Mouse (Mus musculus) midbrain, embryonic 10.5 days (tissue): Measurements from ENCODE around the gene Rsad1. TPM values are rescaled to one million over a fixed set of nuclear protein-coding genes. Genes with fewer than 3 reads are reported as not detected.

ENCODE experiments used
- DNase-seq: peaks from one replicate; pipeline ENCODE4 v3.0.0-alpha.2; 2017; ENCODE audit warnings: low spot score
- H3K27ac ChIP-seq: fragments of 300-500 bp; sonication (generic); replicated peaks from 2 replicates; pipeline ENCODE4 v1.5.1; 2016; ENCODE audit warnings: mild to moderate bottlenecking
- H3K27me3 ChIP-seq: fragments of 300-500 bp; sonication (generic); 2 replicates; pipeline ENCODE4 v1.6.1; 2016; ENCODE audit warnings: low read depth, mild to moderate bottlenecking; ENCODE audit not compliant: poor library complexity, severe bottlenecking
- H3K36me3 ChIP-seq: fragments of 300-500 bp; sonication (generic); 2 replicates; pipeline ENCODE4 v1.6.1; 2016; ENCODE audit warnings: mild to moderate bottlenecking, moderate library complexity
- H3K4me1 ChIP-seq: fragments of 300-500 bp; sonication (generic); 2 replicates; pipeline ENCODE4 v1.6.1; 2016
- H3K4me3 ChIP-seq: fragments of 300-500 bp; sonication (generic); 2 replicates; pipeline ENCODE4 v1.5.1; 2016; ENCODE audit warnings: mild to moderate bottlenecking, moderate library complexity
- H3K9me3 ChIP-seq: fragments of 300-500 bp; sonication (generic); replicated peaks from 2 replicates; pipeline ENCODE4 v1.6.1; 2016; ENCODE audit warnings: mild to moderate bottlenecking
- WGBS: fragments of 180-500 bp; shearing (Covaris S2); methylation state at CpG from one replicate; pipeline ENCODE4 v1.1.7; 2016; 5-methylcytosine and 5-hydroxymethylcytosine counted together
- polyA plus RNA-seq: library from polyadenylated mRNA; unstranded; fragments of >200 nt; fragmentation: Nextera tagmentation; extraction: Ambion mirVana; gene quantifications from 2 replicates; pipeline ENCODE4 v1.2.1, GENCODE M21; 2016

Rsad1 gene
- 4.6 and 5.1 TPM in 2 replicates for polyA plus RNA-seq

DNA sequence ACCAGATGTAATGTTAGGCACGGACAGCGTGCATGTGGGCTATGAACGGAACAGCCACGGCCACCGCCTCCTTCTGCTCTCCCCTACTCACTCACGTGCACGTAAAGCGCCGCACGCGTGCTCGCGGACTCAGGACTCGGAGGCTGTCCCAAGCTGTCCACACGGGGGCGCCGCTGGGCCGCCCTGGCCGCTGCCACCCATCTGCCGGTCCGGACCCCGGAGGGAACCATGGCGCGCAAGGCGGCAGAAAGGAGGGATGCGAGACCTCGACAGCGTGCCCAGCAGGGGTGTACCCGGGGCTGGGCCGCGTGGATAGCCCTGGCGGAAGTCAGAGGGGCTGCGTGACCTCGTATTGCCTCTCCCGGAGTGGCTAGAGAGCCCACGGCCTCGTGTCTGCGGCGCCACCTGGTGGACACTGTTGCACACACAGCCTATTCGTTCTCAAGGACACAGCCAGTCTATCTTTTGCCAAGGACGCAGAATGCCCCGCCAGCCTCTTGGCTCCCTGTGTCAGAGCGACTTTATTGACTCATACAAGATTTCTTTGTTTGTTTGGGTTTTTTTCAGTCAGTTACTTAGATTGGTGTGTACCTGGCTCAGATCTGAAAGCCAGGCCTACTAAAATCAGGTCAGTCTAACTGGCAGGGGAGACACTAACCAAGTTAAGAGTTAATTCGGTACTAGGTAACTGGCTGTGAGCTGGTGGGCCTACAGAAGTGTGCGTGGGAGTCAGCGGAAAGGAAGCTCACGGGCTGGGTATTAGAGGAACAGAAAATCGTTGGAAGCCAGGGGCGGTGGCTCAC, at the start of gene Rsad1:
TSS of gene Rsad1 (minus strand) at position 368 of the 803 bp plus-strand sequence.
- no peaks in the 10 kb centered on the region for H3K36me3 ChIP-seq
- WGBS = 5% methylated on average over 49 of the region's 49 CpGs
- H3K9me3 ChIP-seq = no peaks in the 10 kb centered on the region; the same call in 1 of the 2 replicates
- H3K27ac ChIP-seq = peak within 1 kb of the TSS; percentile 94
- no peaks in the 10 kb centered on the region for H3K27me3 ChIP-seq
- DNase-seq = peak; percentile 90
- H3K4me3 ChIP-seq = peak within 1 kb of the TSS; percentile 69
- peaks cover 25% of the 10 kb centered on the region for H3K4me1 ChIP-seq

DNA sequence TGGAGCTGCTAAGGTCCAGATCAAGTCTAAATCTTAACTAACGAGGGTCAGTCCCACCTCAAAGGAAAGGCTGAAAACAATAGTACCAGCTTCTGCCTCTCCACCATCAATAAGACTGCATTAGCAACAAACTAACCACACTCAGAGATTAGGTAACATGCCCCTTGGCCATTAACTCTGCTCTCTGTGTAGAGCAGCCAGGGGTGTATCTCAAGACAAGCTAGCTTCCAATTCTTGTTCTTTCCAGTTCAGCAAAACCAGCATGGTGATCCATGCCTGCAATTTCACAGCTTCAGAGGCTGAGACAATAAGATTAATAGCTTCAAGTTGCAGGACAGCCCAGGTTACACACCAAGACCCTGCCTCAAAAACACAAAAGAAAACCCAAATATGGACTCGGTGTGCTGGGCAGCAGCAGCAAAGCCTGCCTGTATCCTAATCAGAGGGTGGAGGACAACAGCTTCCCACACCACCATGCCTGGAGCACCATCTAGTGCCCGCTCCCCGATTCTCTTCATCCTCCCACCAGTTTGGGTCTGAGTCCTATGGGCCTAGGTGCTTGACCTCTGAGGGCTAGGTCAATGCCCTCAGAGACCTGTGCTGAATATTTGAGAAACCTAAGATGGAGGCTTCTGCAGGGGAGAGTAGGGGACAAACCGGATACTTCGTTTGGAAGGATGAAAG, 49.5 kb upstream of the Rsad1 start:
- no peak for DNase-seq
- Histone ChIP-seq H3K9me3 (no peaks in the 10 kb centered on the region), H3K27me3 (peaks cover 27% of the 10 kb centered on the region), H3K4me1 (peaks cover 24% of the 10 kb centered on the region), H3K4me3 (no peak overlapping the region), H3K27ac (no peak overlapping the region), H3K36me3 (no peaks in the 10 kb centered on the region)
- WGBS = 78% methylated on average over 6 of the region's 6 CpGs

DNA sequence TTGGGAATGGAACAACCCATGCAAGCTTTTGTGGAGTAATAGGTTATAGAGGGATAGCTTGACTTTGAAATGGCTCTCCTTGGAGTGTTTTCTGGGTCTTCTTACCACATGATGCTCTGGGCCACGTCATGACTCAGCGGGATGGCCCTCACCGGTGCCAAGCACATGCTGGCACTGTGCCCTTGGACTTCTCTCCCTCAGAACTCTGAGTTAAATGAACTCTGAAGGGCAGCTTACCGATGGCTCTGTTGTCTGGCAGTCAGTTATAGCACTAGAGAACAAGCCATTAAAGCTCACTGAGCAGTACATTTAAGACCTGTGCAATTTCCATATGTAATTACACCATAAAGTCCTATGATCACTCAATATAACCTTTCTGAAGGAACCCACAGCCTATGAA, 48.3 kb upstream of the Rsad1 start:
- Histone ChIP-seq H3K36me3 (no peaks in the 10 kb centered on the region), H3K27ac (no peak overlapping the region), H3K4me1 (peaks cover 21% of the 10 kb centered on the region), H3K27me3 (peaks cover 15% of the 10 kb centered on the region), H3K4me3 (no peak overlapping the region), H3K9me3 (no peaks in the 10 kb centered on the region)
- DNase-seq = no peak
- 97% methylated on average over 4 of the region's 4 CpGs for WGBS

GRCm38 (mm10) chr11:94596311-94596852, 47.3 kb upstream of the Rsad1 start:
- Histone ChIP-seq H3K4me1 (peaks cover 18% of the 10 kb centered on the region), H3K36me3 (no peaks in the 10 kb centered on the region), H3K9me3 (no peaks in the 10 kb centered on the region), H3K27me3 (peaks cover 11% of the 10 kb centered on the region; the same call in 1 of the 2 replicates), H3K27ac (no peak overlapping the region), H3K4me3 (no peak overlapping the region)
- WGBS = 68% methylated on average over 7 of the region's 7 CpGs
- no peak for DNase-seq

- DNase-seq = no peak
- WGBS = 76% methylated on average over 6 of the region's 6 CpGs
- Histone ChIP-seq H3K27me3 (no peaks in the 10 kb centered on the region), H3K4me3 (no peak overlapping the region), H3K27ac (no peak overlapping the region), H3K36me3 (no peaks in the 10 kb centered on the region), H3K9me3 (no peaks in the 10 kb centered on the region), H3K4me1 (peaks cover 14% of the 10 kb centered on the region)
These were observed 38.5 kb upstream of the Rsad1 start for GRCm38 (mm10) chr11:94587511-94587910.

DNA sequence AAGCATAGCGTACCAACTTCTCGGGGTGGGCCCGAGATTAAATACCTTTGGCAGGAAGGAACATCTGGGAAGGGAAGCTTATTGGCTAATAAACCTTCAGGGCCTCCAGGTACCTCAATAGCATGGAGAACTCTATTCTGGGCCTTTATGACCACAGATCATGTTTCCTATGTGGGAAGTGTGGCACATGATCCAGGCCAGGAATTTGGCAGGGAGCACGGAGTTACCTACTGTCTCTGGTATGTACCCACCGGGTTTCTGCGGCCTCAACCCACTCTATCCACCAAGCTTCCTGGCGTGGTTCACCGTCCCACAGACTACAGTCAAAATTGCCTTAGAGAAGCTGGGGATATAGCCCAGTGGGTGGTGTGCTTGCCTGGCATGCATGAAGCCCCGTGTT, 36.0 kb upstream of the Rsad1 start:
- DNase-seq = no peak
- Histone ChIP-seq H3K4me3 (no peak overlapping the region), H3K4me1 (no peaks in the 10 kb centered on the region), H3K36me3 (no peaks in the 10 kb centered on the region), H3K9me3 (no peaks in the 10 kb centered on the region), H3K27ac (no peak overlapping the region), H3K27me3 (no peaks in the 10 kb centered on the region)
- 97% methylated on average over 9 of the region's 9 CpGs for WGBS

GRCm38 (mm10) chr11:94580111-94580740, 31.2 kb upstream of the Rsad1 start:
- 96% methylated on average over 5 of the region's 5 CpGs for WGBS

GRCm38 (mm10) chr11:94576361-94576760, 27.3 kb upstream of the Rsad1 start:
- Histone ChIP-seq H3K27ac (no peak overlapping the region), H3K4me1 (peaks cover 4% of the 10 kb centered on the region; the same call in 1 of the 2 replicates), H3K36me3 (no peaks in the 10 kb centered on the region), H3K27me3 (no peaks in the 10 kb centered on the region), H3K4me3 (no peak overlapping the region), H3K9me3 (no peaks in the 10 kb centered on the region)
- 92% methylated on average over 9 of the region's 9 CpGs for WGBS
- no peak for DNase-seq

More at GRCm38 (mm10) chr11:94580111-94580740, 31.2 kb upstream of the Rsad1 start:
- Histone ChIP-seq H3K9me3 (no peaks in the 10 kb centered on the region), H3K4me3 (no peak overlapping the region), H3K27ac (no peak overlapping the region), H3K27me3 (no peaks in the 10 kb centered on the region), H3K4me1 (peaks cover 4% of the 10 kb centered on the region; the same call in 1 of the 2 replicates), H3K36me3 (no peaks in the 10 kb centered on the region)
- DNase-seq = no peak

DNA sequence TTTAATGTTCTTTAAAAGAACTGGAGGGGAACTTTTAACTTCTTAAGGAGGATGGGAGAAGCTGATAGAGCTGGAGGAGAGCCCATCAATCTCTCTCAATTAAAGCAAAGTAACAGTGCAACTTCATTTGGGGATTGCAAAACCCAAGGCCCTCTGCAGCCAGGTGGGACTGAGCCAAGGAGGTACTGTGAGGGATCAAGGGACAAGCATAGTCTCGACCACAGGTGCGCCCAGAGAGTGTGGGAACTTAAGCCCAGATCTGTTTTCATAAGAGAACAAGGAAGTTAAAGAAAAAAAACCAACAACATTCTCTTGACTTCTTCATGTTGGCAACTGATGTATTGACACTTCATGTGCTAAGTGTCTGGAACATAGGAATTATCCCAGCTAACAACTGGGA, 26.0 kb upstream of the Rsad1 start:
- Histone ChIP-seq H3K4me3 (no peak overlapping the region), H3K27me3 (no peaks in the 10 kb centered on the region), H3K27ac (no peak overlapping the region), H3K36me3 (no peaks in the 10 kb centered on the region), H3K9me3 (no peaks in the 10 kb centered on the region), H3K4me1 (peaks cover 13% of the 10 kb centered on the region)
- WGBS = 72% methylated on average over 2 of the region's 2 CpGs
- no peak for DNase-seq

DNA sequence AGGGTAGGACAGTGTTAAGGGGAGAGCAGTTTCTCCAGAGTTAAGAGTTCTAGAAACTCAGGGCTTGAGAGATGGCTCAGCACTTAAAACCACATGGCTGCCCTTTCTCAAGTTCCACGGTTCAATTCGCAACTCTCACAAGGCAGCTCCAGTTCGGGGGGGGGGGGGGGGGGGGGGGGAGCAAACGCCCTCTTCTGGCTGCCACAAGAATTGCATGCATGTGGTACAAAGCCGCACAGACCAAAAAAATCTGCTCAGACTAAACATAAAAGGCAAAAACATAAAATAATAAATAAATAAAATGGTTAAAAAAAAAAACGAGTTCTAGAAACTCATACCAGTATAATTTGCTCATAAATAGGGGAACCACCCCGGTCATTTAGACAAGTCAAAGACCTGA, 25.5 kb upstream of the Rsad1 start:
- Histone ChIP-seq H3K27me3 (no peaks in the 10 kb centered on the region), H3K9me3 (no peaks in the 10 kb centered on the region), H3K4me1 (peaks cover 13% of the 10 kb centered on the region), H3K4me3 (no peak overlapping the region), H3K27ac (no peak overlapping the region), H3K36me3 (peaks cover 2% of the 10 kb centered on the region)
- 26% methylated on average over 6 of the region's 7 CpGs for WGBS
- no peak for DNase-seq

- WGBS = 92% methylated on average over 1 of the region's 1 CpGs
- Histone ChIP-seq H3K27ac (no peak overlapping the region), H3K4me3 (no peak overlapping the region), H3K4me1 (peaks cover 9% of the 10 kb centered on the region), H3K36me3 (peaks cover 14% of the 10 kb centered on the region), H3K9me3 (no peaks in the 10 kb centered on the region), H3K27me3 (peaks cover 8% of the 10 kb centered on the region)
- no peak for DNase-seq
These were observed 22.8 kb upstream of the Rsad1 start for GRCm38 (mm10) chr11:94571850-94572249.

DNA sequence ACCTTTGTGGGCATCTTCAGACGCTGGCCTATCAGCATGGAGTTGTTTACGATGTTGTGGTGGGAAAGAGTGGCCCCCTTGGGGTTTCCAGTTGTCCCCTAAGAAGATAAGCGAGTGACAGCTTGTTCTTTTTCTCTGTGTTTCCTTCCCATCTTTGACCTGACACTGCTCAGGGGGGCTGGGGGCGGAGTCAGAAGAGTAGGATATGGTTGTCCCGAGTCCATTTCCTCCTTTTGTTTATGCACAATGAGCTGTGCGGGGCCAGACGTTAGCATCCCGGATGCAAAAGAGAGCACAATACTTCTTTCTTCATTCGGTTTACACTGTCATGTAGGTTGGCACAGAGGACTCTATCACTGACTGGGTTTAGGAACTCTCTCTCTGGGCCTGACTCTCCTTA, 21.6 kb upstream of the Rsad1 start:
- Histone ChIP-seq H3K4me1 (peaks cover 9% of the 10 kb centered on the region), H3K36me3 (peaks cover 14% of the 10 kb centered on the region), H3K27me3 (peaks cover 20% of the 10 kb centered on the region), H3K27ac (no peak overlapping the region), H3K4me3 (no peak overlapping the region), H3K9me3 (no peaks in the 10 kb centered on the region)
- DNase-seq = no peak
- WGBS = 63% methylated on average over 9 of the region's 9 CpGs
